8 mouse cellular contexts compared by ENCODE assay signal in the genomic region with DNA sequence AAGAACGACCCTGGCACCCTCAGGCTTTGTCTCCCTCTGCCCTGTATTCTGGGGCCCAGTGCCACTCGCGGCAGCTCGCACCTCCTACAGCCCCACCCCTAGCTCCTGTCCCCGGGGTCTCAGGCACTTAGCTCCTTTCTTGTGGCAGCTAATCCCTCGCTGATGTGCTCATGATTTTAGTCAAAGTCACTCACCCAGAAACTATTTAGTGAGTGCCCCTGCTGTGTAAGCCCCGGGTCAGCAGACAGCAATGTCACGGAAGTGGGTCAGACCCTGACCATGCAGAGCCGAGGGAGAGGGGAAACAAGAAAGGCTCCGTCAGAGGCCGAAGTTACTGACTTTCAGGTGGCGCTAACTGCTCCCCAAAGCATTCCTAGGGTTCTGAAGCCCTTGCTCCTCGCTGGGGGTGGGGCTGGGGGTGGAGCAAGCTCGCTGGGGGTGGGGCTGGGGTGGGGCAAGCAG. TPM values are rescaled to one million over a fixed set of nuclear protein-coding genes. Genes with fewer than 3 reads are reported as not detected.
DNase-seq lines count a peak whose midpoint lies in the region; ATAC-seq lines count a peak whose summit lies in the region.

No protein-coding gene starts in this region.

- no peaks in the 10 kb centered on the region for H3K9me3 ChIP-seq in heart, embryonic 12.5 days (replicated peaks)
- no peaks in the 10 kb centered on the region for H3K9me3 ChIP-seq in forebrain, embryonic 16.5 days (ENCODE audit: control insufficient read depth, low read length)

- peak overlapping the region; percentile 47 for H3K9ac ChIP-seq in heart, embryonic 12.5 days
- 0 out of 2 replicates have a peak overlapping the region, but pooled peaks have one; percentile 9 for H3K9ac ChIP-seq in forebrain, embryonic 16.5 days (replicated peaks; ENCODE audit: low read depth, low read length)

- peak overlapping the region; percentile 53 for H3K4me2 ChIP-seq in heart, embryonic 12.5 days
- peak overlapping the region; percentile 26 for H3K4me2 ChIP-seq in forebrain, embryonic 16.5 days (ENCODE audit: low read length)

- no peak overlapping the region for H3K27ac ChIP-seq in heart, embryonic 12.5 days (ENCODE audit: poor library complexity, severe bottlenecking)
- H3K27ac ChIP-seq in forebrain, embryonic 16.5 days (ENCODE audit: low read length), result no peak overlapping the region

- peaks cover 18% of the 10 kb centered on the region for H3K27me3 ChIP-seq in heart, embryonic 12.5 days (replicated peaks)
- H3K27me3 ChIP-seq in forebrain, embryonic 16.5 days (replicated peaks; ENCODE audit: control insufficient read depth, insufficient read depth, low read length), result 0 out of 2 replicates have a peak, but pooled peaks cover 2% of the 10 kb centered on the region

- H3K36me3 ChIP-seq in heart, embryonic 12.5 days, result no peaks in the 10 kb centered on the region
- no peaks in the 10 kb centered on the region for H3K36me3 ChIP-seq in forebrain, embryonic 16.5 days (ENCODE audit: control insufficient read depth, insufficient read depth)

- peak overlapping the region; percentile 14 for H3K4me3 ChIP-seq in heart, embryonic 12.5 days
- H3K4me3 ChIP-seq in forebrain, embryonic 16.5 days (replicated peaks; ENCODE audit: low read length), result no peak overlapping the region

- H3K4me1 ChIP-seq in heart, embryonic 12.5 days (replicated peaks), result peaks cover 26% of the 10 kb centered on the region
- H3K4me1 ChIP-seq in forebrain, embryonic 16.5 days (replicated peaks; ENCODE audit: control insufficient read depth, insufficient read depth, low read length), result peaks cover 12% of the 10 kb centered on the region

- no peak for ATAC-seq in heart, embryonic 12.5 days (ENCODE audit: insufficient number of reproducible peaks, low FRiP score)
- no peak for ATAC-seq in forebrain, embryonic 16.5 days

- DNase-seq in heart, postnatal 4 days, result no peak
- peak; percentile 56 to 72 for DNase-seq in kidney, postnatal 4 days
- peak; percentile 40 for DNase-seq in neural tube, embryonic 10.5 days (ENCODE audit: extremely low spot score, low spot score)
- no peak for DNase-seq in frontal cortex, postnatal 14 days (ENCODE audit: low spot score in 2 of 2)
- no peak for DNase-seq in urinary bladder, postnatal 4 days (ENCODE audit: low spot score in 2 of 2)
- no peak for DNase-seq in frontal cortex, adult 2 months (ENCODE audit: extremely low spot score in 1 of 2, low spot score in 1 of 2)

- WGBS in heart, embryonic 12.5 days, result 5% methylated on average over 14 of the region's 14 CpGs
- WGBS in forebrain, embryonic 16.5 days, result 2% methylated on average over 14 of the region's 14 CpGs

RNA-seq across cellular contexts. Expression of gene Slc4a5, which starts 14.7 kb away (rescaled TPM):
- polyA plus RNA-seq in heart, embryonic 12.5 days (2016; fragmentation: Nextera tagmentation; extraction: Ambion mirVana), result 0.27 and 0.52 TPM in 2 replicates
- total RNA-seq in heart, postnatal 4 days (2021), result under 1 TPM in 1 of 2 experiments, not detected in 1; 0.12 TPM
- polyA plus RNA-seq in forebrain, embryonic 16.5 days (2015; fragmentation: Nextera tagmentation; extraction: Ambion mirVana), result 0.52 and 0.76 TPM in 2 replicates
- polyA plus RNA-seq in frontal cortex, adult 2 months (2012; rRNA removed), result 0.04 and 0.21 TPM in 2 replicates

Comparison
In these comparisons a context has a peak if more than half of its experiments do, and no peak if none do; other contexts are left out.
1. DNase-seq: peak in kidney, postnatal 4 days (2 of 2) and neural tube, embryonic 10.5 days (single experiment); none in heart, postnatal 4 days (single experiment), frontal cortex, postnatal 14 days (0 of 2), urinary bladder, postnatal 4 days (0 of 2) and frontal cortex, adult 2 months (0 of 2).